Mouse (Mus musculus) spleen, adult 2 months (tissue): Measurements from ENCODE around the gene Cnga1.

Experiments
- CTCF ChIP-seq: fragments of 200-500 bp; IDR thresholded peaks from 2 replicates; pipeline ENCODE4 v1.5.1; 2011; ENCODE audit warnings: mild to moderate bottlenecking, inconsistent platforms; ENCODE audit not compliant: insufficient read depth, insufficient read length, insufficient replicate concordance; ENCODE audit errors: extremely low read depth
- POLR2A ChIP-seq: fragments of 200-500 bp; IDR thresholded peaks from 2 replicates; pipeline ENCODE4 v1.6.1; 2011; ENCODE audit warnings: low read depth, low read length, inconsistent platforms

GRCm38 (mm10) chr5:72560976-72561628 is 83.0 kb downstream of the Cnga1 start:
- TF ChIP-seq POLR2A, result no peak
- no peak for TF ChIP-seq CTCF
